Mouse (Mus musculus) Patski (cell line): ENCODE measurements at regions not wholly inside any gene's neighbourhood (a gene's known extent, or its start where the extent isn't known, plus 50 kb on each side); places are given as distances from the start of the nearest gene placed in this dataset.
A peak's percentile ranks its signal among the peaks of the same experiment; 100 is the strongest.

Source experiments
- ATAC-seq: fragments of 100-300 bp; one replicate; pipeline ENCODE4 v1.8.0; 2021
- CTCF ChIA-PET: fragments of 350-600 bp; sonication (Branson Sonifier 250); formaldehyde crosslinking; loops from one replicate; lab custom pipeline; 2022; ENCODE audit warnings: inconsistent platforms; lab: Charles Lee
- POLR2A ChIA-PET: fragments of 350-600 bp; sonication (Branson Sonifier 250); formaldehyde crosslinking; loops from one replicate; lab custom pipeline; 2022; ENCODE audit warnings: antibody characterized with exemption, inconsistent platforms; lab: Charles Lee
- DNase-seq: peaks from one replicate; pipeline ENCODE4 v3.0.0-alpha.2; 2011; ENCODE audit warnings: low read depth, low spot score
- H3K27me3 ChIP-seq: fragments of 371-371 bp; one replicate; pipeline ENCODE4 v1.5.1; 2021
- CTCF ChIP-seq: fragments of 100-300 bp; IDR thresholded peaks from one replicate; pipeline ENCODE4 v1.5.1; 2021
- in situ Hi-C: fragments of 300-500 bp; cut with MboI; formaldehyde crosslinking; loops from 3 replicates; pipeline ENCODE4 v1.11.1; 2018; ENCODE audit warnings: low pct_unique_long_range_greater_than_20kb, mixed read lengths

DNA sequence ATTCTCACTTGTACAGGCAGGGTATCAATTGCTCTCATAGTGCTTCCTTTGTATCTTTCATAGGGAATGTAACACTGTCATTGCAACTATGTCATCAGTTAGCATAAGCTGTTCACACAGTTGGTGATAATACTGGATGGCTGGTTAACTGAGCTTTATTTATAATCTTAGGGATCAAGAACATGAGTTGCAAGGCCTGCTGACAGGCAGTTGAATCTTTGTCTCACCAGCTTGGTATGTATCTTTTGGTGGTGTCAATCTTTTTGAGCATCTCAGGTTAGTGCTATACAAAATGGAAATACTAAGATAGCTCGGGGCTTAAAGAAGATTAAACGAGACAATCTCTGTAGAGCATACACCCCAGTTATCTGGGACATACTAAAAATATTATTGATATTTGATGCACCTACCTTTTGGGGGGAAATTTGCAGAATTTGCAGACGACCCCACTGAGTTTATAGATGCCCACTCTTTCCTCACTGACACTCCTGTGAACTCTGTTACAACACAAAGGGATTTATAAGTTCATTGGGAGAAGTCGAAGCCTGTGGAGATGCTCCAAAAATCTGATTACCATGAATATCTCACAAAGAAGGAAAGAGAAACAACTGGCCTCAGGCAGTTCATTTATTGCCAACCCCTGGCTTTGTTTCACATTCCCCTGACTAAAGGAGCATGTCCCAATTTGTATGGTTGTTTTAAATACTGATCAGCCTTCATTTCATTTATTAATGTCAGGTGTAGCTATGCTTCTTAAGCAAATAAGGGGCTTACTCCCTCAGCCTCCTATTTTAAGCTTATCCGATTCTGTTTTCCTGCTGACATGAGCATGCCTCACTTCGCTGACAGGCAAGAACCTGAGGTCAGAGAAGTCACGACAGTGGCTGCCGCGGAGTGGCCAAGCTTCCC, 193.5 kb downstream of the Fndc1 start:
- in situ Hi-C loops: no loop called here
- no peak for TF ChIP-seq CTCF
- ChIA-PET POLR2A (interaction anchor here (0.9 kb wide), 1 partner anchor 13 kb away, joined by 3 read pairs; no protein-coding TSS in a partner anchor), CTCF (interaction anchor here (1.0 to 1.4 kb wide), 2 partner anchors 12 to 188 kb away, joined by 3 to 4 read pairs; no protein-coding TSS in a partner anchor)
- DNase-seq (no peak), ATAC-seq (no peak)
- no peaks in the 10 kb centered on the region for H3K27me3 ChIP-seq

DNA sequence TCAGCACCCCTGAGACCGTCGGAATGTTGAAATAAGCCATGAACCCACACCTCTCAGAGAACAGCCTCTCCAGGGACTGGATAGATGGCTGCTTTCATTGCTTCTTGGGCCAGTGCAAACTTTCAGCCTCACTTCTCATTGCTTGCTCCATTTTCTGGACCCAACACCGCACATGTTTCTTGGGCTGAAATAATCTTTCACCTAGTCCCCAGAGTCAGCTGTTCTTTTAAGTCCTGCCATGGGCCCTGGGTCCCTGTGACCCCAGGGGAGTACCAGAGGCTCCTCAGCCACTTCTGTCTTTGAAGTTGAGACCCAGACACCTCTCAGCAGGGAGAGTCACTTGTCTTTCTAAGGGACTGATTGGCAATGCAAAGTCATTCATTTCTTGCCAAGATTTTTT, 201.4 kb downstream of the Fndc1 start:
- no peaks in the 10 kb centered on the region for H3K27me3 ChIP-seq
- TF ChIP-seq CTCF: no peak
- CTCF ChIA-PET: no interaction called here
- in situ Hi-C loops: no loop called here
- ATAC-seq: no peak
- no peak for DNase-seq
- POLR2A ChIA-PET: no interaction called here

DNA sequence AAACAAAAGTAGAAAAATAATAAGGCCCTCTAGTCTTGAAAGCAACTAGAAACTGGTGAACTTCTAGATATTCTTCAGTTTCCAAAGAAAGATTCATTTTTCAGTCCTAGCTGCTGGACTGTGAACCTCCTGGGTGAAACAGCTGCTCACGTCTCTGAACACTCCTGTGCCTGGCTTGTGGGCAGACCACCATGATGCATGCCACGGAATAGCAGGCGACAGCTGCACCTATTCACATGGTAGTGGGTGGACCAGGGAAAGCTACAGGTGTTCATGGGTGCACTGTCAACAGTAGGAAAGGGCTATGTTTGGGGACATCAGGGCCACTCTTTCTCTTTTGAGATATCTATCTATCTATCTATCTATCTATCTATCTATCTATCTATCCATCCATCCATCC, 203.7 kb downstream of the Fndc1 start:
- in situ Hi-C loops: no loop called here
- ATAC-seq: no peak
- ChIA-PET POLR2A (no interaction called here), CTCF (no interaction called here)
- no peaks in the 10 kb centered on the region for H3K27me3 ChIP-seq
- no peak for TF ChIP-seq CTCF
- DNase-seq: no peak

DNA sequence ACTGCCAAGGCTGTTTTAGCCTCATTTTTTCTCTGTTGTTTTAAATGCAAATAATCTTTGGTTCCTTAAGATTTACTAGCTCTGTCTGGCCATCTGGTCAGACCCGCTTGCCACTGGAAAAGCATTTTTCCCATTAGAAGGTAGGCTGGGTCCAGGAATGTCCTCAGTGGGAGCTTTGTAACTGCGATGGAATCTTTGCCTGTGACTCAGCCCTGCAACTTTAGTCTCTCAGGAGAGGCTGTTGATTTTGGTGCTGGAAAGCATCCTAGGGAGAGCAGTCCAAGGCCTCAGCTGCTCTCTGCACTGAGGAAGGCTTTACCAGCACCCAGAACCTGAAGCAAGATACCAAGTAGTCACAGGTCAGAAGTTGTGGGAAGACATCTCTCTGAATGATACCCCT, 205.8 kb downstream of the Fndc1 start:
- peak; percentile 87 for ATAC-seq
- peak; percentile 37 for DNase-seq
- ChIA-PET CTCF (interaction anchor here (1.5 kb wide), 2 partner anchors 9 to 201 kb away, joined by 3 to 5 read pairs; no protein-coding TSS in a partner anchor), POLR2A (interaction anchor here (1.5 kb wide), 1 partner anchor 18 kb away, joined by 3 read pairs; no protein-coding TSS in a partner anchor)
- no peaks in the 10 kb centered on the region for H3K27me3 ChIP-seq
- TF ChIP-seq CTCF: no peak
- in situ Hi-C loops: no loop called here

DNA sequence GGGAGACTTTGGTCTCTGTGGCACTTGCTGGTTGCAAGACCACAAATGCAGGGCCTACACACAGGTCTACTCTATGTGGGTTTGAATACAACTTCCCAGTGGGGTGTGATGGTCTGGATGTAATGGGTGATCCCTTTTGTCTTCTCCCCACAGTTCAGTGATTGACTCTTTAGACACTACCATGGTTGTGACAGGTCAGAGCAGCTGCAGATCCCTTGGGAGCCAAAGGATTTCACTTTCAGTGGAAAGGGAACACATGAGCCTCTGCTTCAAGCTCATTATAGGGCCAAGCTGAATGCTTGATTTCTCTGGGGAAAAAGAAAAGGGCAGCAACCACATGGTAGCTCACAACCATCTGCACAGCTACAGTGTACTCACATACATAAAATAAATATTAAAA, 206.9 kb downstream of the Fndc1 start:
- CTCF ChIA-PET: interaction anchor here (1.5 kb wide), 2 partner anchors 10 to 202 kb away, joined by 3 to 5 read pairs; no protein-coding TSS in a partner anchor

DNA sequence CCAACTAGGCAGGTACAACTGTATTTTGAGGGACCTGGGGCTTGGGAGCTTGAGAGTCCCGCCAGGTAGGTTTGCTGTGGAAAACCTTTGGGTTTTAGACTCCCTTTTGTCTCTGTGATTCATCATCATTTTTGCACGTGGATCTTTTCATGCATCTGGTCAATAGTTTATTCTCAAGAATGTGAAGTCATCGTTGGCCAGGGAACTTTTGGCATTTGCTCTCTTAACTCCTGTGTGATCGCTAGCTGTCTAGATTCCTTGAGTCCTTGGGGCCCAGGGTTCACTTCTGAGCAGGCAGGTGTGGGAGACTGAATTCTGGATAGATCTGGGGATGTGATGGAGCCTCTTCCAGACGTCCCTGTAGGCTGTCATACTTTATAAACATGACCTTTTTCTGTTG, 207.5 kb downstream of the Fndc1 start:
- ATAC-seq: no peak
- ChIA-PET CTCF (no interaction called here), POLR2A (no interaction called here)
- in situ Hi-C loops: no loop called here
- no peaks in the 10 kb centered on the region for H3K27me3 ChIP-seq
- no peak for DNase-seq
- no peak for TF ChIP-seq CTCF

More for the DNA sequence above, 206.9 kb downstream of the Fndc1 start:
- in situ Hi-C loops: no loop called here
- no peak for TF ChIP-seq CTCF
- ATAC-seq: no peak
- no peaks in the 10 kb centered on the region for H3K27me3 ChIP-seq
- POLR2A ChIA-PET: interaction anchor here (1.0 to 1.5 kb wide), 2 partner anchors 13 to 17 kb away, joined by 3 read pairs; no protein-coding TSS in a partner anchor
- no peak for DNase-seq

DNA sequence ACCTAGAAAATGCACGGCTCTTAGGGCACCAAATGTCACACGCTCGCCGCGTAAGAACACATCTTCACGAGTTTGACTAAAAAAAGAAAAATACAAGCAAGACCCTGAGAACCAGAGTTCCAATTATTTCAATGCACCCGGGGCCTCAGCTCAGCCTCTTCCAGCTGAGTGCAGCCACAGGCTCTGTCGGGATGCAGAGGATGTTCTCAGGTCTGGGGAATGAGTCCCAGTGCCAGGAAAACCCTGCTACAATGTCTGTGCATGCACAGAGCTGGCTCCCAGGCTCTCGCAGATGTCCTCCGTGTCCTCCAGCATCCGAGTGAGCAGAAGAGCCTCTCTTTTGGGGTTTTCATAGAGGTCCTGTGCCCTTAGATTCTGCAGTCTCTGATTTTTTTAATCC, 219.1 kb downstream of the Fndc1 start:
- POLR2A ChIA-PET: no interaction called here
- in situ Hi-C loops: no loop called here
- ATAC-seq (no peak), DNase-seq (no peak)
- H3K27me3 ChIP-seq: no peaks in the 10 kb centered on the region
- TF ChIP-seq CTCF: no peak
- CTCF ChIA-PET: no interaction called here

DNA sequence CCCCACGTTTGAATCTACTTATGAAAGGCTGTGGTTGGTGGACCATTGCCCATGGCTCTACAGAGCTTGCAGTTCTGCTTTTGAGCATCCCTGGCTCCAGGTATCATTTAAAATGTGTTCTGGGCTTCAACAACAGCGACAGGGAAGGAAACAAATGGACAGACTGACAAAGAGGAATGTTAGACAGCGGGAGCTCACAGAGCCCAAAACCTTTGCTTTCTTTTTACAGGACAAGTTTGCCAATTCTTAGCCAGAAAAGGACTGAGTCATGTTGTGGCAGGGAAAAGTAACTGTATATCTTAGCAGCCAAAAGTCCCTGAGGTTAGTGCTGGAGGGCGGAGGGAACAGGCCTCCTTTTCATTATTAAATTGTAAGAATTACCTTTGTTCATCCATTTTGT, 219.7 kb downstream of the Fndc1 start:
- in situ Hi-C loops: no loop called here

DNA sequence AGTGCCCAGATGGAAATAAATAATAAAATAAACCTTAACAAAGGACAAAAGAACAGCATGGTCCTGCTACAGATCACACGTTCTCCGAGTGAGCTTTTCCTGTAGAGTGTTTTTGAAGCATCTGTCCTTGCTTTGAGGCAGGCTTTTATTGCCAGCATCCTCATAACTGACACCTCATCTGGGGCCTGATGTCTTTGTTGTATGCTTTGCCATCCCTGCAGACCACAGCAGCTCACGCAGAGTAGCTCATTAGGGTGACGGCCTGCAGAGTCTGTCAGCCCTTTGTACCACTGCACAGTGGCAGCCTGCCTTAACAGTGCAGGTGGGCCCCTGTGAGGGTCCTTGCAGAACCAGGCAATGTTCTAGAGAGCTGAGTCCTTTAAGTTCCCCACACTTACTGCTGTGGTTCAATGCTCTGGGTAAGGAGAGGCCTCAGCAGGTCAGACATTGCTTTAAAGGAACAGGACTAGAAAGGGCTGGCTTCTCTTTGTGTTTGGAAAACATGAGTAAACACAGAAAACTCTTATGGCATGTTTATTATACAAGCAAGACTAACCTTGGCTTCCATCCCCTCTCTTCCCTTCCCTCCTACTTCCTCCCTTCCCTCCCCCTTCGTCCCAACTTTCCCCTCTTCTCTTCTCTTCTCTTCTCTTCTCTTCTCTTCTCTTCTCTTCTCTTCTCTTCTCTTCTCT, 219.7 kb upstream of the Unc93a2 start:
- ChIA-PET POLR2A (interaction anchor here (0.6 kb wide), 1 partner anchor 46 kb away, joined by 5 read pairs; no protein-coding TSS in a partner anchor), CTCF (no interaction called here)
- DNase-seq (no peak), ATAC-seq (no peak)
- in situ Hi-C loops: no loop called here
- H3K27me3 ChIP-seq: no peaks in the 10 kb centered on the region
- no peak for TF ChIP-seq CTCF

More for the DNA sequence above, 219.7 kb downstream of the Fndc1 start:
- ChIA-PET CTCF (interaction anchor here (1.3 kb wide), 1 partner anchor 214 kb away, joined by 3 read pairs; no protein-coding TSS in a partner anchor), POLR2A (no interaction called here)
- no peaks in the 10 kb centered on the region for H3K27me3 ChIP-seq
- no peak for DNase-seq
- no peak for TF ChIP-seq CTCF
- no peak for ATAC-seq

DNA sequence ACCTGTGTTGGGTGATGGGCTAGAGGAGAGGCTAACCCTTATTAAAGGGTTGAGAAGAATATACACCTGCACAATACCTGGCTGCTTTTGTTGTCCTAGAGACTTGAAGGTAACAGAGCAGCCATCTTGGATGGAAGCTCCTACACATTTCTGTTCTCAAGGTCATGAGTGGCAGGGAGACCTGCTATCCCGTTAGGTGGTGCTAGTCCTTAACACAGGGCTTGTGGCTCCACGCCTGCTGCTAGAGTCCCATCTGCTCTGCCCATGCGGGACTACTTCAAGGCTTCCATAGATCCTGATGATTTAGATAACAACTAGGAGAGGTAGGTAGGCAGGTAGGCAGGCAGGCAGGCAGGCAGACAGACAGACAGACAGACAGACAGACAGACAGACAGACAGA, 218.8 kb upstream of the Unc93a2 start:
- CTCF ChIA-PET: no interaction called here
- no peak for TF ChIP-seq CTCF

More for the DNA sequence above, 218.8 kb upstream of the Unc93a2 start:
- in situ Hi-C loops: no loop called here
- POLR2A ChIA-PET: interaction anchor here (0.6 to 1.5 kb wide), 2 partner anchors 17 to 47 kb away, joined by 3 to 5 read pairs; no protein-coding TSS in a partner anchor
- ATAC-seq (no peak), DNase-seq (no peak)
- H3K27me3 ChIP-seq: no peaks in the 10 kb centered on the region
